Mouse (Mus musculus): ENCODE data around the gene Msi1. TPM values are rescaled to one million over a fixed set of nuclear protein-coding genes. Genes with fewer than 3 reads are reported as not detected.

Msi1 gene
- polyA plus RNA-seq (2014; fragmentation: Illumina TruSeq; extraction: RNeasy Lipid Tissue Mini Kit (QIAGEN cat#74804); ENCODE audit: low read depth, low replicate concordance) = 3.7 TPM

GRCm38 (mm10) chr5:115429359-115430186 is at the start of gene Msi1:
Gene Msi1, plus strand, starts transcription at chr5:115429599.

GRCm38 (mm10) chr5:115465642-115466420 is 36.4 kb downstream of the Msi1 start, which contains the start of gene Pla2g1b:
Gene Pla2g1b, plus strand, starts transcription at chr5:115466262.

GRCm38 (mm10) chr5:115483947-115484920 is 54.8 kb downstream of the Msi1 start, which contains the start of gene Sirt4:
Gene Sirt4, minus strand, starts transcription at chr5:115484725.

Other genes with a start within 250 kb of the Msi1 start
- 1.4 TPM for gene Cabp1, start 235.2 kb upstream of the Msi1 start, polyA plus RNA-seq (2014; fragmentation: Illumina TruSeq; extraction: RNeasy Lipid Tissue Mini Kit (QIAGEN cat#74804); ENCODE audit: low read depth, low replicate concordance)
- 12.1 TPM for gene Pop5, start 193.8 kb upstream of the Msi1 start, polyA plus RNA-seq (2014; fragmentation: Illumina TruSeq; extraction: RNeasy Lipid Tissue Mini Kit (QIAGEN cat#74804); ENCODE audit: low read depth, low replicate concordance)
- gene Rnf10, start 156.7 kb upstream of the Msi1 start, polyA plus RNA-seq (2014; fragmentation: Illumina TruSeq; extraction: RNeasy Lipid Tissue Mini Kit (QIAGEN cat#74804); ENCODE audit: low read depth, low replicate concordance) = 35.5 TPM
- 17.5 TPM for gene Coq5, start 149.9 kb upstream of the Msi1 start, polyA plus RNA-seq (2014; fragmentation: Illumina TruSeq; extraction: RNeasy Lipid Tissue Mini Kit (QIAGEN cat#74804); ENCODE audit: low read depth, low replicate concordance)
- 620 TPM for gene Dynll1, start 128.6 kb upstream of the Msi1 start, polyA plus RNA-seq (2014; fragmentation: Illumina TruSeq; extraction: RNeasy Lipid Tissue Mini Kit (QIAGEN cat#74804); ENCODE audit: low read depth, low replicate concordance)
- 63.2 TPM for gene Srsf9, start 102.4 kb upstream of the Msi1 start, polyA plus RNA-seq (2014; fragmentation: Illumina TruSeq; extraction: RNeasy Lipid Tissue Mini Kit (QIAGEN cat#74804); ENCODE audit: low read depth, low replicate concordance)
- 71.1 TPM for gene Gatc, start 88.4 kb upstream of the Msi1 start, polyA plus RNA-seq (2014; fragmentation: Illumina TruSeq; extraction: RNeasy Lipid Tissue Mini Kit (QIAGEN cat#74804); ENCODE audit: low read depth, low replicate concordance)
- 23.6 TPM for gene Triap1, start 88.4 kb upstream of the Msi1 start, polyA plus RNA-seq (2014; fragmentation: Illumina TruSeq; extraction: RNeasy Lipid Tissue Mini Kit (QIAGEN cat#74804); ENCODE audit: low read depth, low replicate concordance)
- gene Cox6a1, start 80.6 kb upstream of the Msi1 start, polyA plus RNA-seq (2014; fragmentation: Illumina TruSeq; extraction: RNeasy Lipid Tissue Mini Kit (QIAGEN cat#74804); ENCODE audit: low read depth, low replicate concordance) = 96.6 TPM
- not detected for gene Pla2g1b, start 36.7 kb downstream of the Msi1 start, polyA plus RNA-seq (2014; fragmentation: Illumina TruSeq; extraction: RNeasy Lipid Tissue Mini Kit (QIAGEN cat#74804); ENCODE audit: low read depth, low replicate concordance)
- gene Sirt4, start 55.1 kb downstream of the Msi1 start, polyA plus RNA-seq (2014; fragmentation: Illumina TruSeq; extraction: RNeasy Lipid Tissue Mini Kit (QIAGEN cat#74804); ENCODE audit: low read depth, low replicate concordance) = 8.3 TPM
- gene Pxn, start 77.1 kb downstream of the Msi1 start, polyA plus RNA-seq (2014; fragmentation: Illumina TruSeq; extraction: RNeasy Lipid Tissue Mini Kit (QIAGEN cat#74804); ENCODE audit: low read depth, low replicate concordance) = 4.1 TPM
- gene Rplp0, start 129.9 kb downstream of the Msi1 start, polyA plus RNA-seq (2014; fragmentation: Illumina TruSeq; extraction: RNeasy Lipid Tissue Mini Kit (QIAGEN cat#74804); ENCODE audit: low read depth, low replicate concordance) = 34.2 TPM
- 2.4 TPM for gene Gcn1l1, start 135.7 kb downstream of the Msi1 start, polyA plus RNA-seq (2014; fragmentation: Illumina TruSeq; extraction: RNeasy Lipid Tissue Mini Kit (QIAGEN cat#74804); ENCODE audit: low read depth, low replicate concordance)
- 16.4 TPM for gene Rab35, start 202.3 kb downstream of the Msi1 start, polyA plus RNA-seq (2014; fragmentation: Illumina TruSeq; extraction: RNeasy Lipid Tissue Mini Kit (QIAGEN cat#74804); ENCODE audit: low read depth, low replicate concordance)

Data from adrenal gland, adult 10 weeks (tissue).